Mouse (Mus musculus): ENCODE data around the gene Arpc1b. TPM values are rescaled to one million over a fixed set of nuclear protein-coding genes. Genes with fewer than 3 reads are reported as not detected.
"Not testable (repeated sequence)": the region's sequence is repeated elsewhere in the genome, so short reads cannot be mapped to it uniquely, and the experiment has no call there.

The Arpc1b gene
- total and polyA plus RNA-seq, 3 experiments = 230 to 2,252 (median 347) TPM

DNA sequence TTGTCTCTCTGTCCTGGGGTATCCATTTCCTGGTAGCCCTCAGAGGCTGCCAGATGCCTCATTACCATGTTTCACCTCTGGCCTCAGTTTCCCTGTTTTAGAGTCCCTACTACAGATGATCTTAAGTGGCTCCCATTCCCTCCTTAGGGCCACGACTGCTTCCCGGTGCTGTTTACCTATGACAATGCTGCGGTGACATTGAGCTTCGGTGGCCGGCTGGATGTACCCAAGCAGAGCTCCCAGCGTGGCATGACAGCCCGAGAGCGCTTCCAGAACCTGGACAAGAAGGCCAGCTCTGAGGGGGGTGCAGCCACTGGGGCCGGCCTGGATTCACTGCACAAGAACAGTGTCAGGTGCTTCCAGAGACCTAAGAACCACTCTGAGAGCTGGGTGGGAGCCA lies 12.6 kb downstream of the Arpc1b start:
- DNase-seq (ENCODE audit: low spot score) = no peak
- Histone ChIP-seq H3K27me3 (ENCODE audit: insufficient read depth, low read length) (no peaks in the 10 kb centered on the region), H3K9me3 (replicated peaks) (peaks cover 4% of the 10 kb centered on the region; the same call in 1 of the 2 replicates), H3K4me3 (ENCODE audit: low read depth, low read length) (no peak overlapping the region), H3K4me1 (ENCODE audit: insufficient read depth, low read depth, low read length) (peaks cover 61% of the 10 kb centered on the region), H3K36me3 (replicated peaks) (peaks cover 98% of the 10 kb centered on the region)
- no peak for TF ChIP-seq CTCF (IDR thresholded peaks at IDR 0.05; ENCODE audit: low read depth, low read length)
- no peak for TF ChIP-seq TAL1 (conservative IDR thresholded peaks at IDR 0.05; ENCODE audit: low read depth, low read length)
- TF ChIP-seq GATA1 (IDR thresholded peaks at IDR 0.05; ENCODE audit: borderline replicate concordance, low read length) = no peak
- no peak for TF ChIP-seq POLR2AphosphoS5 (IDR thresholded peaks at IDR 0.05; ENCODE audit: insufficient replicate concordance, low read depth, low read length)
- TF ChIP-seq GATA2 (IDR thresholded peaks at IDR 0.05; ENCODE audit: borderline replicate concordance, low read depth, low read length) = no peak
- ATAC-seq (ENCODE audit: extremely low read depth, insufficient number of reproducible peaks, low FRiP score, poor library complexity, severe bottlenecking) = no peak

DNA sequence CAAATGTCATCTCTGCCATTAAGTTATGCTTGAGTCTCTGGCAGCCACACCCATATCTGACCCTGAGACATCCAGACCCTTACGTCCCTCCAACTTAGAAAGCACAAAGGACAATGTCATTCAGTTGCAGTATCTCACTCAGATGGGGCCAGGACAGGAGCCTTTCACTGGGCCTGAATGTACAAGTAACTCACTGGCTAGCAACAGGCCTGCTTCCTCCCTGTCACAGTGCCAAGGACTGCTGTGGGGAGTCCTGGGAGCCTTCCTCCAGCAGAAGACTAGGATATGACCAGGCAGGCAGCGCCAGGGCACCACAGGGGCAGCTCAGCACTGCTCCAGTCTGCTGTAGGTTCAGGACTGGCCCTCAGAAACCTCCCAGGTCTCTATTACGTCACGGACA lies 15.1 kb downstream of the Arpc1b start:
- Histone ChIP-seq H3K4me1 (ENCODE audit: insufficient read depth, low read depth, low read length) (peaks cover 56% of the 10 kb centered on the region), H3K4me3 (ENCODE audit: low read depth, low read length) (no peak overlapping the region), H3K36me3 (replicated peaks) (peaks cover 98% of the 10 kb centered on the region), H3K27me3 (ENCODE audit: insufficient read depth, low read length) (no peaks in the 10 kb centered on the region), H3K9me3 (replicated peaks) (no peaks in the 10 kb centered on the region)
- DNase-seq (ENCODE audit: low spot score) (no peak), ATAC-seq (ENCODE audit: extremely low read depth, insufficient number of reproducible peaks, low FRiP score, poor library complexity, severe bottlenecking) (no peak)
- TF ChIP-seq POLR2AphosphoS5 (IDR thresholded peaks at IDR 0.05; ENCODE audit: insufficient replicate concordance, low read depth, low read length) = 0 out of 2 replicates have a peak, but pooled peaks have one; percentile 21
- TF ChIP-seq GATA1 (IDR thresholded peaks at IDR 0.05; ENCODE audit: borderline replicate concordance, low read length) = no peak

DNA sequence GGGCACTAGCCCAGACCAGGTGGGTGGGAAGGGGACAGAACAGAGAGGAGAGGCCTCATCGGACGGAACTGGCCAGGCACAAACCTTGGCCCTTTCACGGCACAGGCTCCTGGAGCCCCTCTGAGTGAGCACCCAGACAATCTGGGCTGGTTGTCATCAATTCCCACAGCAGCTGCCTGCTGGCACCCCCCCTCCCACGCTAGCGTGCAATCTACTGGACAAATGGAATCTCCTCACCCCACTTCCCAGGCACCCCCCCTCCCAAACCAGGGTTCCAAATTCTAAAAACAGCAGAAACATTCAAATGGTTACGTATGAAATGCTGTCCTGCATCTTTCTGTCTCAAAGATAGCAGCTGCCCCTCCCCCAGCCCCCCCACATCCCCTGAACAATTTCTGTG lies 15.8 kb downstream of the Arpc1b start:
- H3K4me1 ChIP-seq (ENCODE audit: insufficient read depth, low read depth, low read length) = peaks cover 52% of the 10 kb centered on the region
- H3K36me3 ChIP-seq (replicated peaks) = peaks cover 98% of the 10 kb centered on the region
- ATAC-seq (ENCODE audit: extremely low read depth, insufficient number of reproducible peaks, low FRiP score, poor library complexity, severe bottlenecking); H3K4me3 ChIP-seq (ENCODE audit: low read depth, low read length); H3K27me3 ChIP-seq (ENCODE audit: insufficient read depth, low read length); DNase-seq (ENCODE audit: low spot score); H3K9me3 ChIP-seq (replicated peaks): not testable (repeated sequence)

DNA sequence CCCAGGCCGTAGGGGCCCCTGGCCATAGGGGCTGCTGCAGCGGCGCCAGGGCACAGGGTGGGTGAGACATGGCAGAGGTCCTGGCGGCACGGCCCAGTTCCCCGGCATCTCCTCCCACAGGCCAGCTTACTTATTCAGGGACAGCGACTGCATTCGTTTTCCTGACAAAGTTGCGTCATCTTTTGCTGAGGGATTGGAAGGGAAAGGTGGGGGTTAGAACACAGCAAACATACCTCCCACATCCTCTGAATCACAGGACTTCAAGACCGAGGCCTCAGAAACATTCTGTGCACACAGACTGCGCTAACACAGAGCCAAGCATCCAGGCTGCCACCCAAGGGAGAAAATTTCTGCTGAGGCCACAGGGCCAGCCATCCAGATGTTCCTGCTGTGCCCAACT lies 16.2 kb downstream of the Arpc1b start:
- peaks cover 98% of the 10 kb centered on the region for H3K36me3 ChIP-seq (replicated peaks)
- H3K27me3 ChIP-seq (ENCODE audit: insufficient read depth, low read length) = no peaks in the 10 kb centered on the region
- DNase-seq (ENCODE audit: low spot score) (no peak), ATAC-seq (ENCODE audit: extremely low read depth, insufficient number of reproducible peaks, low FRiP score, poor library complexity, severe bottlenecking) (no peak)
- H3K4me1 ChIP-seq (ENCODE audit: insufficient read depth, low read depth, low read length) = peaks cover 48% of the 10 kb centered on the region
- no peaks in the 10 kb centered on the region for H3K9me3 ChIP-seq (replicated peaks)
- H3K4me3 ChIP-seq (ENCODE audit: low read depth, low read length) = no peak overlapping the region
- TF ChIP-seq POLR2AphosphoS5 (IDR thresholded peaks at IDR 0.05; ENCODE audit: insufficient replicate concordance, low read depth, low read length) (no peak; the same call in 1 of the 2 replicates), GATA2 (IDR thresholded peaks at IDR 0.05; ENCODE audit: borderline replicate concordance, low read depth, low read length) (no peak), GATA1 (IDR thresholded peaks at IDR 0.05; ENCODE audit: borderline replicate concordance, low read length) (no peak), CTCF (IDR thresholded peaks at IDR 0.05; ENCODE audit: low read depth, low read length) (no peak), TAL1 (conservative IDR thresholded peaks at IDR 0.05; ENCODE audit: low read depth, low read length) (no peak)

DNA sequence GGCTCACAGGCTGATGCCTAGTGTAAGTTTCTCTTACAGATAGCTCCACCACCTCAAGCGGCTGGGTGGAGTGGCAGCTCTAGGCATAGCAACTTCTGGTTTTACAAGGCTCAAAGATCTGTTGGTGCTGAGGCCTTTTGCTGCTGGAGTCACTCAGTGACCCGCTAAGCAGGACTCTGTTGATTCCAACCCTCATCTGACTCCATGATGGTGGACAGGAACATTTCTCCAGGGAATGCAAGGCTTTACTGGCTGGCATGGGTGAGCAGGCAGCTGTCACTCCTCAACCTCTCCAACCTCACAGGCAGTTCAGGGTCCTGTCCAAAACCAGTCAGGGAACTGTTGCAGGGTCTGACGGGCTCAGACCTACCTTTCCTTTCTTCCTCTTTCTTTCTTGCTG lies 17.0 kb downstream of the Arpc1b start:
- H3K9me3 ChIP-seq (replicated peaks) = no peaks in the 10 kb centered on the region
- TF ChIP-seq GATA2 (IDR thresholded peaks at IDR 0.05; ENCODE audit: borderline replicate concordance, low read depth, low read length) = no peak
- TF ChIP-seq CTCF (IDR thresholded peaks at IDR 0.05; ENCODE audit: low read depth, low read length) = no peak
- no peak for TF ChIP-seq GATA1 (IDR thresholded peaks at IDR 0.05; ENCODE audit: borderline replicate concordance, low read length)
- no peak for TF ChIP-seq TAL1 (conservative IDR thresholded peaks at IDR 0.05; ENCODE audit: low read depth, low read length)
- no peak; the same call in 1 of the 2 replicates for TF ChIP-seq POLR2AphosphoS5 (IDR thresholded peaks at IDR 0.05; ENCODE audit: insufficient replicate concordance, low read depth, low read length)
- no peak overlapping the region for H3K4me3 ChIP-seq (ENCODE audit: low read depth, low read length)
- no peak for DNase-seq (ENCODE audit: low spot score)
- peaks cover 43% of the 10 kb centered on the region for H3K4me1 ChIP-seq (ENCODE audit: insufficient read depth, low read depth, low read length)
- no peaks in the 10 kb centered on the region for H3K27me3 ChIP-seq (ENCODE audit: insufficient read depth, low read length)
- peaks cover 98% of the 10 kb centered on the region for H3K36me3 ChIP-seq (replicated peaks)
- no peak for ATAC-seq (ENCODE audit: extremely low read depth, insufficient number of reproducible peaks, low FRiP score, poor library complexity, severe bottlenecking)

DNA sequence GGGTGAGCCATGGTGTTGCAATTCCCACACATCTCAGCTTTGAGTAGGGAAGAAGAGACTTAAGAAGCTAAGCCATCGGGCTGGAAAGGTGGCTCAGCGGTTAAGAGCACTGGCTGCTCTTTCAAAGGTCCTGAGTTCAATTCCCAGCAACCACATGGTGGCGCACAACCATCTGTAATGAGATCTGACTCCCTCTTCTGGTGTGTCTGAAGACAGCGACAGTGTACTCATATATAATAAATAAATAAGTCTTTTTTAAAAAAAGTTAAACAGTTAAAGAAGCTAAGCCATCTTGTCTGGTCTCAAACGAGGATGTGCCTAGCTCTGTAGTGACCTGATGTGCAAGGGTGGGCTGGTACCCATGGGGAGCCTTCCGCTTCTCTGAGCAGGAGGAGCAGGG lies 19.3 kb downstream of the Arpc1b start:
- not testable (repeated sequence) for ATAC-seq (ENCODE audit: extremely low read depth, insufficient number of reproducible peaks, low FRiP score, poor library complexity, severe bottlenecking); H3K4me3 ChIP-seq (ENCODE audit: low read depth, low read length); DNase-seq (ENCODE audit: low spot score)

DNA sequence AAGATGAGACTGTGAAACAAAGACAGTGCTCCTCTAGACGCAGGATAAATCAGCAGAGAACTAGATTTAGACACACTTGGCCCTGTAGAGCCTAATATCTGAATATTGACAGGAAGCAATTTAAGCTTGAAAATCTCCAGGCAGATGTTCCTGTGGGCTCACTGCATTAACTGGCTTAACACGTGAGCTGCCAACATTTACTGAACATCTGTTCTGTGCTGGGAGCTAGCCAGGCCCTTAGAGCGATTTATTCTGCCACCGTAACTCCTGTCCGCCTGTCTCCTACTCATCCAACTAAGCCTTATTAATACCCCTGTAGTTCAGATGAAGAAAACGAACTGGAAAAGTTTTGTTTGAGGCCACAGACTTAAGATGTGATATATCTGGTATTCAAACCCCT lies 24.8 kb downstream of the Arpc1b start:
- TF ChIP-seq CTCF (IDR thresholded peaks at IDR 0.05; ENCODE audit: low read depth, low read length) = no peak
- TF ChIP-seq GATA1 (IDR thresholded peaks at IDR 0.05; ENCODE audit: borderline replicate concordance, low read length) = no peak
- TF ChIP-seq GATA2 (IDR thresholded peaks at IDR 0.05; ENCODE audit: borderline replicate concordance, low read depth, low read length) = no peak
- no peak for TF ChIP-seq TAL1 (conservative IDR thresholded peaks at IDR 0.05; ENCODE audit: low read depth, low read length)
- TF ChIP-seq POLR2AphosphoS5 (IDR thresholded peaks at IDR 0.05; ENCODE audit: insufficient replicate concordance, low read depth, low read length) = no peak
- peak overlapping the region; percentile 85 for H3K4me3 ChIP-seq (ENCODE audit: low read depth, low read length)
- no peaks in the 10 kb centered on the region for H3K9me3 ChIP-seq (replicated peaks)
- DNase-seq (ENCODE audit: low spot score) (no peak), ATAC-seq (ENCODE audit: extremely low read depth, insufficient number of reproducible peaks, low FRiP score, poor library complexity, severe bottlenecking) (no peak)
- no peaks in the 10 kb centered on the region for H3K27me3 ChIP-seq (ENCODE audit: insufficient read depth, low read length)
- peaks cover 69% of the 10 kb centered on the region for H3K36me3 ChIP-seq (replicated peaks)
- peaks cover 47% of the 10 kb centered on the region for H3K4me1 ChIP-seq (ENCODE audit: insufficient read depth, low read depth, low read length)

More for the DNA sequence above, 19.3 kb downstream of the Arpc1b start:
- Histone ChIP-seq H3K36me3 (replicated peaks) (peaks cover 98% of the 10 kb centered on the region), H3K4me1 (ENCODE audit: insufficient read depth, low read depth, low read length) (peaks cover 50% of the 10 kb centered on the region)
- not testable (repeated sequence) for H3K27me3 ChIP-seq (ENCODE audit: insufficient read depth, low read length); H3K9me3 ChIP-seq (replicated peaks)

Measured in G1E (cell line).